Mouse (Mus musculus): ENCODE results near the gene Tmem54. TPM values are rescaled to one million over a fixed set of nuclear protein-coding genes. Genes with fewer than 3 reads are reported as not detected.

Tmem54 gene
- total and polyA plus RNA-seq, 3 experiments: not detected

- Histone ChIP-seq H3K4me1 (ENCODE audit: insufficient read depth, low read depth, low read length) (peaks cover 8% of the 10 kb centered on the region), H3K9me3 (replicated peaks) (no peaks in the 10 kb centered on the region), H3K4me3 (ENCODE audit: low read depth, low read length) (no peak overlapping the region), H3K27me3 (ENCODE audit: insufficient read depth, low read length) (peaks cover 39% of the 10 kb centered on the region), H3K36me3 (replicated peaks) (no peaks in the 10 kb centered on the region)
- ATAC-seq (ENCODE audit: extremely low read depth, insufficient number of reproducible peaks, low FRiP score, poor library complexity, severe bottlenecking) (no peak), DNase-seq (ENCODE audit: low spot score) (no peak)
- TF ChIP-seq GATA2 (IDR thresholded peaks at IDR 0.05; ENCODE audit: borderline replicate concordance, low read depth, low read length) (no peak), POLR2AphosphoS5 (IDR thresholded peaks at IDR 0.05; ENCODE audit: insufficient replicate concordance, low read depth, low read length) (no peak), GATA1 (IDR thresholded peaks at IDR 0.05; ENCODE audit: borderline replicate concordance, low read length) (no peak), TAL1 (conservative IDR thresholded peaks at IDR 0.05; ENCODE audit: low read depth, low read length) (no peak), CTCF (IDR thresholded peaks at IDR 0.05; ENCODE audit: low read depth, low read length) (no peak)
These were observed 11.4 kb downstream of the Tmem54 start for GRCm38 (mm10) chr4:129116703-129117102.

GRCm38 (mm10) chr4:129117720-129118510 lies 12.6 kb downstream of the Tmem54 start:
- peaks cover 41% of the 10 kb centered on the region for H3K27me3 ChIP-seq (ENCODE audit: insufficient read depth, low read length)

GRCm38 (mm10) chr4:129119708-129120107 lies 14.4 kb downstream of the Tmem54 start:
- TF ChIP-seq CTCF (IDR thresholded peaks at IDR 0.05; ENCODE audit: low read depth, low read length) (no peak), POLR2AphosphoS5 (IDR thresholded peaks at IDR 0.05; ENCODE audit: insufficient replicate concordance, low read depth, low read length) (no peak), GATA2 (IDR thresholded peaks at IDR 0.05; ENCODE audit: borderline replicate concordance, low read depth, low read length) (no peak), TAL1 (conservative IDR thresholded peaks at IDR 0.05; ENCODE audit: low read depth, low read length) (no peak), GATA1 (IDR thresholded peaks at IDR 0.05; ENCODE audit: borderline replicate concordance, low read length) (no peak)
- Histone ChIP-seq H3K27me3 (ENCODE audit: insufficient read depth, low read length) (peaks cover 46% of the 10 kb centered on the region), H3K4me1 (ENCODE audit: insufficient read depth, low read depth, low read length) (peaks cover 5% of the 10 kb centered on the region; the same call in 1 of the 2 replicates), H3K9me3 (replicated peaks) (no peaks in the 10 kb centered on the region), H3K4me3 (ENCODE audit: low read depth, low read length) (no peak overlapping the region), H3K36me3 (replicated peaks) (no peaks in the 10 kb centered on the region)
- DNase-seq (ENCODE audit: low spot score): no peak
- no peak for ATAC-seq (ENCODE audit: extremely low read depth, insufficient number of reproducible peaks, low FRiP score, poor library complexity, severe bottlenecking)

More at GRCm38 (mm10) chr4:129117720-129118510, 12.6 kb downstream of the Tmem54 start:
- DNase-seq (ENCODE audit: low spot score): no peak
- Histone ChIP-seq H3K4me3 (ENCODE audit: low read depth, low read length) (no peak overlapping the region), H3K4me1 (ENCODE audit: insufficient read depth, low read depth, low read length) (peaks cover 8% of the 10 kb centered on the region), H3K9me3 (replicated peaks) (no peaks in the 10 kb centered on the region), H3K36me3 (replicated peaks) (no peaks in the 10 kb centered on the region)
- ATAC-seq (ENCODE audit: extremely low read depth, insufficient number of reproducible peaks, low FRiP score, poor library complexity, severe bottlenecking): no peak
- TF ChIP-seq GATA1 (IDR thresholded peaks at IDR 0.05; ENCODE audit: borderline replicate concordance, low read length) (no peak), CTCF (IDR thresholded peaks at IDR 0.05; ENCODE audit: low read depth, low read length) (no peak), GATA2 (IDR thresholded peaks at IDR 0.05; ENCODE audit: borderline replicate concordance, low read depth, low read length) (no peak), TAL1 (conservative IDR thresholded peaks at IDR 0.05; ENCODE audit: low read depth, low read length) (no peak), POLR2AphosphoS5 (IDR thresholded peaks at IDR 0.05; ENCODE audit: insufficient replicate concordance, low read depth, low read length) (no peak)

- TF ChIP-seq GATA1 (IDR thresholded peaks at IDR 0.05; ENCODE audit: borderline replicate concordance, low read length): no peak
- TF ChIP-seq GATA2 (IDR thresholded peaks at IDR 0.05; ENCODE audit: borderline replicate concordance, low read depth, low read length): no peak
- no peak for TF ChIP-seq POLR2AphosphoS5 (IDR thresholded peaks at IDR 0.05; ENCODE audit: insufficient replicate concordance, low read depth, low read length)
- TF ChIP-seq TAL1 (conservative IDR thresholded peaks at IDR 0.05; ENCODE audit: low read depth, low read length): no peak
- no peak for TF ChIP-seq CTCF (IDR thresholded peaks at IDR 0.05; ENCODE audit: low read depth, low read length)
- DNase-seq (ENCODE audit: low spot score) (peak; percentile 78), ATAC-seq (ENCODE audit: extremely low read depth, insufficient number of reproducible peaks, low FRiP score, poor library complexity, severe bottlenecking) (no peak)
- Histone ChIP-seq H3K4me3 (ENCODE audit: low read depth, low read length) (no peak overlapping the region; the same call in 1 of the 2 replicates), H3K27me3 (ENCODE audit: insufficient read depth, low read length) (peaks cover 56% of the 10 kb centered on the region), H3K4me1 (ENCODE audit: insufficient read depth, low read depth, low read length) (peaks cover 6% of the 10 kb centered on the region; the same call in 1 of the 2 replicates), H3K36me3 (replicated peaks) (no peaks in the 10 kb centered on the region), H3K9me3 (replicated peaks) (no peaks in the 10 kb centered on the region)
These were observed 15.4 kb downstream of the Tmem54 start for GRCm38 (mm10) chr4:129120520-129121445.

- DNase-seq (ENCODE audit: low spot score): no peak
- Histone ChIP-seq H3K4me3 (ENCODE audit: low read depth, low read length) (no peak within 1 kb of the TSS; the same call in 1 of the 2 replicates), H3K36me3 (replicated peaks) (no peaks in the 10 kb centered on the region), H3K4me1 (ENCODE audit: insufficient read depth, low read depth, low read length) (peaks cover 7% of the 10 kb centered on the region; the same call in 1 of the 2 replicates), H3K9me3 (replicated peaks) (no peaks in the 10 kb centered on the region), H3K27me3 (ENCODE audit: insufficient read depth, low read length) (peaks cover 60% of the 10 kb centered on the region)
- TF ChIP-seq CTCF (IDR thresholded peaks at IDR 0.05; ENCODE audit: low read depth, low read length) (no peak), POLR2AphosphoS5 (IDR thresholded peaks at IDR 0.05; ENCODE audit: insufficient replicate concordance, low read depth, low read length) (no peak), GATA2 (IDR thresholded peaks at IDR 0.05; ENCODE audit: borderline replicate concordance, low read depth, low read length) (no peak), TAL1 (conservative IDR thresholded peaks at IDR 0.05; ENCODE audit: low read depth, low read length) (no peak)
- ATAC-seq (ENCODE audit: extremely low read depth, insufficient number of reproducible peaks, low FRiP score, poor library complexity, severe bottlenecking): no peak
These were observed 16.3 kb downstream of the Tmem54 start, which contains the start of gene Hpca for GRCm38 (mm10) chr4:129121569-129122086. Hpca (minus strand) TSS chr4:129122036.

Data from G1E (cell line).